In the genomic region with DNA sequence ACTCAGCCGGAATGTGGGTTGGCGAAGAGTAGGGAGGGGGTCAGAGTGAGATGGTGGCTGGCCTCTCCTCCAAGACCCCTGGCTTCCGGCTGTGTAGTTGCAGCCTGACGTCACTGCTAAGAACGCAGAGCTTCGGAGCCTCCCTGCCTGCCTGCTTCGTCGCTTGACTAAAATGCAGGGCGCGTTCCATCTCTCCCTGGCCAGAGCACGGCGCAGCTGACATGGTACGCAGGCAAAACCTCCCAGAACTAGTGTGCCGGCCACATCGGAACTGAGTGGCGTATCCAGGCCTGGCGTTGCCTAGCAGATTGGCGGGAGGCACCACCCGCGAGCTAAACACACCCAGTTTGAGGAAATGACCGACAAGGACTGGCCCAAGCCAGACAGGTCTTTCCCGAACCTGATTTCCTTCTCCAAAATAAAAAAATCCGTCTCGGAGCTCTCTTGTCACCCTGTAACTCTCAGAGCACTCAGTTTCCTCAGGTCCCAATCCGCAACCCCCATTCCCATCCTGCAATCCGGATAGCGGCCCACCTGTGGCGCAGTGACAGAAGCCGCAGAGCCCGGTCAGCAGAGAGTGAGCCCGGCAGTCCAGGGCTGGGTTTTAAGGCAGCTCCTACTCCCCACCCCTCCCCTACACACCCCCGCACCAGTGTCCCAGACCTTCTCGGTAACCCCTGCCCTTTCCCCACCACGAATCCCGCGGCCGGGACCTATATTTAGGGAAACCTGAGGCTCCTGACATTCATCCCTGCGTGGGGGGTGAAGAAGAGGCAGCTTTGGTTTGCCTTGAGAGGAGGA, we compare ENCODE assay signal across 9 mouse cellular contexts. TPM values are rescaled to one million over a fixed set of nuclear protein-coding genes. Genes with fewer than 3 reads are reported as not detected.
DNase-seq lines count a peak whose midpoint lies in the region; ATAC-seq and TF ChIP-seq lines count a peak whose summit lies in the region.
"Had no signal": no experiment of that assay in that cellular context is flagged by ENCODE, and none has a peak within 500 bp of the region (broad histone marks: within the 10 kb centered on the region; RNA-seq: fewer than 3 reads in every experiment).

No protein-coding gene starts in this region.

- peaks cover 43% of the 10 kb centered on the region for H3K4me1 ChIP-seq in limb, embryonic 10.5 days

- DNase-seq in left cerebral cortex, adult 2 months (ENCODE audit: extremely low spot score in 1 of 2, low spot score in 2 of 2): peak in 1 of 2 experiments; percentile 54
- no peak for DNase-seq in left cerebral cortex, adult 11 months (ENCODE audit: low spot score)
- no peak for DNase-seq in Patski (ENCODE audit: low read depth, low spot score)
- peak; percentile 86 for DNase-seq in cerebellum, adult 9-11 months
- DNase-seq in gastrocnemius, adult 2 months: peak; percentile 92
- DNase-seq in limb, embryonic 10.5 days (ENCODE audit: low spot score): no peak
- no peak for DNase-seq in ovary, postnatal 14 days (ENCODE audit: low spot score)

- CTCF ChIA-PET in Patski (lab: Charles Lee): no interaction called here

- H3K36me3 ChIP-seq in limb, embryonic 10.5 days: peaks cover 68% of the 10 kb centered on the region

- H3K9me3 ChIP-seq in limb, embryonic 10.5 days (replicated peaks): no peaks in the 10 kb centered on the region

- H3K4me3 ChIP-seq in left cerebral cortex, adult 2 months: peak overlapping the region; percentile 73
- peak overlapping the region; percentile 93 for H3K4me3 ChIP-seq in gastrocnemius, adult 2 months
- peak overlapping the region; percentile 89 for H3K4me3 ChIP-seq in limb, embryonic 10.5 days

- in situ Hi-C loops in Patski (cut with MboI; ENCODE audit: low pct_unique_long_range_greater_than_20kb): no loop called here

- WGBS in limb, embryonic 10.5 days: 1% methylated on average over 38 of the region's 38 CpGs

- peak; percentile 48 for TF ChIP-seq CTCF in left cerebral cortex, adult 2 months (IDR thresholded peaks at IDR 0.05)
- no peak for TF ChIP-seq CTCF in Patski (IDR thresholded peaks at IDR 0.05)
- TF ChIP-seq CTCF in gastrocnemius, adult 2 months (IDR thresholded peaks at IDR 0.05): peak; percentile 48

- H3K27me3 ChIP-seq in Patski: no peaks in the 10 kb centered on the region
- no peaks in the 10 kb centered on the region for H3K27me3 ChIP-seq in limb, embryonic 10.5 days (ENCODE audit: low read depth, poor library complexity, severe bottlenecking)

- H3K27ac ChIP-seq in left cerebral cortex, adult 2 months: peak overlapping the region; percentile 100
- H3K27ac ChIP-seq in gastrocnemius, adult 2 months: peak overlapping the region; percentile 99
- peak overlapping the region; percentile 95 for H3K27ac ChIP-seq in limb, embryonic 10.5 days

- POLR2A ChIA-PET in Patski (lab: Charles Lee): interaction anchor here (1.0 to 1.3 kb wide), 6 partner anchors 13 to 24 kb away, joined by 3 to 7 read pairs (median 5); partner anchors contain the start of gene Tbx6

- intact Hi-C loops in left cerebral cortex, adult 2 months (cut with DNase I): loop anchor here (1.0 to 10.0 kb wide), 3 partner anchors 97 to 295 kb away; partner anchors contain the start of genes Atxn2l and Maz
- intact Hi-C loops in gastrocnemius, adult 2 months (cut with DNase I): loop anchor here (5.0 to 10.0 kb wide), 2 partner anchors 335 to 413 kb away; partner anchors contain the start of gene Atp2a1

- ATAC-seq in Patski: peak; percentile 70
- ATAC-seq in monocyte, adult 5-6 weeks (replicated peaks; ENCODE audit: insufficient number of reproducible peaks, low FRiP score, low TSS enrichment, poor library complexity, severe bottlenecking): peak; percentile 55

RNA-seq across cellular contexts. Expression of gene Fam57b, which starts 2.2 kb away (rescaled TPM):
- total RNA-seq in left cerebral cortex, adult 2 months (2021): 10 to 100 TPM; 71.6 to 77.4 TPM
- polyA plus RNA-seq in Patski (2021): 1.3 TPM
- 10 to 100 TPM; 61.1 to 64.6 TPM for total RNA-seq in gastrocnemius, adult 2 months (2021)
- 0.20 and 0.21 TPM in 2 replicates for polyA plus RNA-seq in limb, embryonic 10.5 days (2016; fragmentation: Nextera tagmentation; extraction: Ambion mirVana)
- 12.6 TPM in 1 of 3 replicates, not detected in the others for total RNA-seq in monocyte, adult 5-6 weeks (2017)

RNA-seq across cellular contexts. Expression of gene Ppp4c, which starts 7.4 kb away (rescaled TPM):
- total RNA-seq in left cerebral cortex, adult 2 months (2021): 10 to 100 TPM; 50.4 TPM
- 94.3 TPM for polyA plus RNA-seq in Patski (2021)
- total RNA-seq in gastrocnemius, adult 2 months (2021): 10 to 100 TPM; 22.8 to 25.7 TPM
- polyA plus RNA-seq in limb, embryonic 10.5 days (2016; fragmentation: Nextera tagmentation; extraction: Ambion mirVana): 450 and 462 TPM in 2 replicates
- total RNA-seq in monocyte, adult 5-6 weeks (2017): 235 to 253 TPM (median 240 TPM) in 3 replicates

RNA-seq across cellular contexts. Expression of gene Tbx6, which starts 18.4 kb away (rescaled TPM):
- total RNA-seq in left cerebral cortex, adult 2 months (2021): 1 to 10 TPM; 1.1 to 1.2 TPM
- polyA plus RNA-seq in Patski (2021): 0.49 TPM
- total RNA-seq in gastrocnemius, adult 2 months (2021): under 1 TPM; 0.42 to 0.48 TPM
- polyA plus RNA-seq in limb, embryonic 10.5 days (2016; fragmentation: Nextera tagmentation; extraction: Ambion mirVana): 0.23 and 0.53 TPM in 2 replicates
- total RNA-seq in monocyte, adult 5-6 weeks (2017): 2.0 to 3.8 TPM (median 2.2 TPM) in 3 replicates

RNA-seq across cellular contexts. Expression of gene Ypel3, which starts 22.9 kb away (rescaled TPM):
- total RNA-seq in left cerebral cortex, adult 2 months (2021): 100 to 1,000 TPM; 312 to 323 TPM
- polyA plus RNA-seq in Patski (2021): 109 TPM
- total RNA-seq in gastrocnemius, adult 2 months (2021): 10 to 100 TPM; 74.6 to 93.1 TPM
- polyA plus RNA-seq in limb, embryonic 10.5 days (2016; fragmentation: Nextera tagmentation; extraction: Ambion mirVana): 51.7 and 84.9 TPM in 2 replicates
- 139 to 175 TPM (median 161 TPM) in 3 replicates for total RNA-seq in monocyte, adult 5-6 weeks (2017)

RNA-seq across cellular contexts. Expression of gene 4930451I11Rik, which starts 31.8 kb away (rescaled TPM):
- not detected for total RNA-seq in left cerebral cortex, adult 2 months (2021)
- not detected for polyA plus RNA-seq in Patski (2021)
- not detected for total RNA-seq in gastrocnemius, adult 2 months (2021)
- not detected in 2 replicates for polyA plus RNA-seq in limb, embryonic 10.5 days (2016; fragmentation: Nextera tagmentation; extraction: Ambion mirVana)
- total RNA-seq in monocyte, adult 5-6 weeks (2017): not detected in 3 replicates
- polyA plus RNA-seq: frontal cortex, adult 2 months had no signal

Comparison
In these comparisons a context has a peak if more than half of its experiments do, and no peak if none do; other contexts are left out.
1. DNase-seq: peak in cerebellum, adult 9-11 months (single experiment) and gastrocnemius, adult 2 months (single experiment); none in left cerebral cortex, adult 11 months (single experiment), Patski (single experiment), limb, embryonic 10.5 days (single experiment) and ovary, postnatal 14 days (single experiment).
2. Peak in every context shown above with its lines, with median percentiles within 50 percentile points of each other: H3K27ac ChIP-seq and H3K4me3 ChIP-seq.